Mouse (Mus musculus) ES-E14 (cell line): ENCODE results near the gene Fxyd7. TPM values are rescaled to one million over a fixed set of nuclear protein-coding genes. Genes with fewer than 3 reads are reported as not detected.

Source experiments
- DNase-seq: peaks from one replicate; pipeline ENCODE4 v3.0.0-alpha.2; 2013; ENCODE audit warnings: low read depth, low spot score
- H3K27ac ChIP-seq: 2 replicates; pipeline ENCODE4 v1.5.1; 2012; ENCODE audit warnings: low read depth, mild to moderate bottlenecking, low read length, moderate library complexity, mixed read lengths; ENCODE audit not compliant: poor library complexity, insufficient read depth, severe bottlenecking
- H3K36me3 ChIP-seq: 2 replicates; pipeline ENCODE4 v1.6.1; 2012; ENCODE audit warnings: mild to moderate bottlenecking, low read length, moderate library complexity, mixed read lengths; ENCODE audit not compliant: control insufficient read depth, poor library complexity, insufficient read depth, severe bottlenecking
- H3K4me1 ChIP-seq, 2 experiments: fragments of 150-350 bp in 1 of 2; sonication (generic) in 1 of 2; 2 replicates each; pipeline ENCODE4 v1.6.1; 2012; ENCODE audit warnings: low read length in 2 of 2, mild to moderate bottlenecking in 1 of 2, mixed read lengths in 1 of 2; ENCODE audit not compliant: control insufficient read depth in 2 of 2, insufficient read depth in 2 of 2, poor library complexity in 1 of 2
- H3K4me3 ChIP-seq, 2 experiments: fragments of 150-350 bp in 1 of 2; sonication (generic) in 1 of 2; 2 replicates each; pipeline ENCODE4 v1.5.1; 2012; ENCODE audit warnings: low read length in 2 of 2, low read depth in 1 of 2, mild to moderate bottlenecking in 1 of 2, mixed read lengths in 1 of 2; ENCODE audit not compliant: insufficient read depth in 1 of 2, poor library complexity in 1 of 2, severe bottlenecking in 1 of 2
- H3K9ac ChIP-seq: 2 replicates; pipeline ENCODE4 v1.6.1; 2012; ENCODE audit warnings: low read depth, mild to moderate bottlenecking, low read length, mixed read lengths; ENCODE audit not compliant: poor library complexity, insufficient read depth, severe bottlenecking
- H3K9me3 ChIP-seq: fragments of 150-350 bp; sonication (generic); 2 replicates; pipeline ENCODE4 v1.6.1; 2012; ENCODE audit warnings: low read depth, mild to moderate bottlenecking, low read length; ENCODE audit not compliant: control insufficient read depth, insufficient read depth
- CHD2 ChIP-seq: IDR thresholded peaks from 2 replicates; pipeline ENCODE4 v1.6.1; 2014; ENCODE audit warnings: mild to moderate bottlenecking, low read depth, low read length, inconsistent platforms
- HCFC1 ChIP-seq: IDR thresholded peaks from 2 replicates; pipeline ENCODE4 v1.6.1; 2012; ENCODE audit warnings: low read length, inconsistent platforms, borderline replicate concordance; ENCODE audit not compliant: insufficient read depth
- MAFK ChIP-seq: IDR thresholded peaks from 2 replicates; pipeline ENCODE4 v1.6.1; 2014; ENCODE audit warnings: mild to moderate bottlenecking, low read depth, low read length, inconsistent platforms; ENCODE audit not compliant: insufficient read depth
- ZC3H11A ChIP-seq: IDR thresholded peaks from 2 replicates; pipeline ENCODE4 v1.6.1; 2012; ENCODE audit warnings: low read depth, mild to moderate bottlenecking, inconsistent platforms, low read length, borderline replicate concordance
- ZNF384 ChIP-seq: IDR thresholded peaks from 2 replicates; pipeline ENCODE4 v1.6.1; 2012; ENCODE audit warnings: low read depth, low read length, inconsistent platforms
- in situ Hi-C, 2 experiments: fragments of 600-800 bp; cut with MboI; formaldehyde crosslinking; loops; one replicate each; pipeline ENCODE4 v1.15.1; 2025; ENCODE audit warnings: low sequenced_read_pairs in 2 of 2, inconsistent platforms in 1 of 2; ENCODE audit not compliant: unreplicated experiment in 2 of 2
- total RNA-seq: library from RNA; depleted of rRNA; stranded (reverse); fragments of 300-350 nt; gene quantifications from 2 replicates; pipeline ENCODE4 v1.2.3, GENCODE M21; 2012; rRNA removed

Fxyd7 gene
- not detected in 2 replicates for total RNA-seq

DNA sequence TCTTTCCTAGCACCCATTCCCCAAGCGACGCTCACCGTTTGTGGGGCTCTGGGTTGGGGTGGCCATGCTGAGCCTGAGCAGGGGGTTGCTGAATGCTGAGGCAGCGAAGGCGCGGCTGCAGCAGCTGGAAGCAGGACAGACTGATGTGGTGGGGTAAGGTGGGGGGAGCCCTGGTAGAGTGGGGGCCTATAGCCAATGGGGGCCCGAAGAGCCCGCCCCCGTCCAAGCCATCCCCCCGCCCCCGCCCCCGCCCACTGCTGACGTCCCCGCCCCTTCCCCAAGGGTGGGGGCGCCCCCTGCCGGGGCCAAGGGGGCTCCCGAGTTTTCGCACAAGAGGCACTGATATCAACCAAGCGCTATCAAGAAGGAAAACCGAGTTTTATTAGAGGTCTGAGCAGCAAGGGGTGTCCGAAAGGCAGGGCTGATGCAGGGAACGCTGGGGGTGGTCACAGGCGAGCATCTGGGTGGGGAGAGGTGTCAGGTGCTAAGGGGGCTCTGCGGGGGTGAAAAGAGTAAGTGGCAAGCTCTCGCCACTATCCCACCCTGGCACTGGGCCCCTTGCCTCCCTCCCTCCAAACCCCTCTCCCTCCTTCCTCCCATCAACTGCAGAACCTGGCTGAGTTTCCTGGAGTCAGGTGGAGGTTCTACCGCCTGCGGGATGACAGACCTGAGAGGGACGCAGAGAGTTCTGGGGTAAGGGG is at the start of gene Fxyd7:
Gene Fxyd7, minus strand, starts transcription at position 147 of the 701 bp plus-strand sequence.
- no peak within 1 kb of the TSS for H3K9ac ChIP-seq
- in situ Hi-C loops = no loop called here
- no peak within 1 kb of the TSS; the same call in 1 of the 2 replicates for H3K27ac ChIP-seq
- no peak for DNase-seq
- H3K36me3 ChIP-seq = no peaks in the 10 kb centered on the region
- no peaks in the 10 kb centered on the region for H3K9me3 ChIP-seq
- no peak for TF ChIP-seq CHD2
- TF ChIP-seq ZC3H11A = no peak
- no peak for TF ChIP-seq MAFK
- no peak for TF ChIP-seq ZNF384
- no peak for TF ChIP-seq HCFC1
- peaks cover 0 to 6% of the 10 kb centered on the region in 2 experiments; a peak in 1 of 4 replicates for H3K4me1 ChIP-seq
- peak within 1 kb of the TSS; percentile 42 to 48; a peak in 2 of 4 replicates for H3K4me3 ChIP-seq

DNA sequence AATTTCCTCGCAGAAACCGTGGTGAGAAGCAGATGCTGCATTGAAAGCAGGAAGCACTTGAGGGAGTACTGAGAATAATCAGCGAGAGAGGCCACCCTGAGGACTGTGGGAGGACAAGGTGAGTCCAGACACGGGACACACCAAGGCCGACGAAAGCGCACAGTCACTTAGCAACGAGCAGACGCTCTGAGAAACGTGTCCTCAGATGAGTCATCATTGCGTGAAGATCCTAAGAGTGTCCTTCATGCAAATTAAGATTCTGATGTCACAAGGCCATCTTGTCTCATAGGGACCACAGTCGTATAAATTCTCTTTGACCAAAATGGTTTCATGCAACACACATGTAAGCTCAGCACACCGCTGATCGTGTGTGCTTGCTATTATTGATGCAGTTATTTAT is 49.5 kb upstream of the Fxyd7 start:
- no peak overlapping the region for H3K27ac ChIP-seq
- no peak overlapping the region for H3K4me3 ChIP-seq
- H3K36me3 ChIP-seq = no peaks in the 10 kb centered on the region
- no peak for DNase-seq
- H3K4me1 ChIP-seq = peaks cover 0 to 5% of the 10 kb centered on the region in 2 experiments; a peak in 2 of 4 replicates
- H3K9me3 ChIP-seq = no peaks in the 10 kb centered on the region
- TF ChIP-seq ZNF384 (no peak), CHD2 (no peak), MAFK (no peak), HCFC1 (no peak), ZC3H11A (no peak)
- in situ Hi-C loops = no loop called here
- no peak overlapping the region for H3K9ac ChIP-seq

DNA sequence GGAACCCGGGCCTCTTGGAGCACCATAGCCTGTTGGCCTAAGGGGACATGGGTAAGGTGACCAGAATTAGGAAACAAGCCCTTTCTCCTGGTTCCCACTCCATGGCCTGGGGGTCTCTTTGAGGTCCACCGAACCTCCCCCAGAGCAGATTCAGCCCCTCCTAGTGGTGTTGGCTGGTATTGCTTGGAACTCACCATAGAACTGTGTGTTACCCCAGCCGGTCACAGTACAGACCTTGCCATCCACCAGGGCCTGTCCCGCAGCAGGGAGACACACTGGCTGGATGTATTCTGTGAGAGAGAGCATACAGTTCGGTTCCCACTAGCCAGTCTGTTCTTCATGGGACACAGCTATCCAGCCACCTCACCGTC is 48.3 kb upstream of the Fxyd7 start:
- no peak for DNase-seq
- H3K4me1 ChIP-seq = peaks cover 0 to 5% of the 10 kb centered on the region in 2 experiments; a peak in 2 of 4 replicates
- no peaks in the 10 kb centered on the region for H3K36me3 ChIP-seq
- H3K4me3 ChIP-seq = no peak overlapping the region
- in situ Hi-C loops = no loop called here
- H3K9me3 ChIP-seq = no peaks in the 10 kb centered on the region
- H3K27ac ChIP-seq = no peak overlapping the region
- H3K9ac ChIP-seq = no peak overlapping the region
- no peak for TF ChIP-seq HCFC1
- TF ChIP-seq ZNF384 = no peak
- TF ChIP-seq CHD2 = no peak
- TF ChIP-seq MAFK = no peak

DNA sequence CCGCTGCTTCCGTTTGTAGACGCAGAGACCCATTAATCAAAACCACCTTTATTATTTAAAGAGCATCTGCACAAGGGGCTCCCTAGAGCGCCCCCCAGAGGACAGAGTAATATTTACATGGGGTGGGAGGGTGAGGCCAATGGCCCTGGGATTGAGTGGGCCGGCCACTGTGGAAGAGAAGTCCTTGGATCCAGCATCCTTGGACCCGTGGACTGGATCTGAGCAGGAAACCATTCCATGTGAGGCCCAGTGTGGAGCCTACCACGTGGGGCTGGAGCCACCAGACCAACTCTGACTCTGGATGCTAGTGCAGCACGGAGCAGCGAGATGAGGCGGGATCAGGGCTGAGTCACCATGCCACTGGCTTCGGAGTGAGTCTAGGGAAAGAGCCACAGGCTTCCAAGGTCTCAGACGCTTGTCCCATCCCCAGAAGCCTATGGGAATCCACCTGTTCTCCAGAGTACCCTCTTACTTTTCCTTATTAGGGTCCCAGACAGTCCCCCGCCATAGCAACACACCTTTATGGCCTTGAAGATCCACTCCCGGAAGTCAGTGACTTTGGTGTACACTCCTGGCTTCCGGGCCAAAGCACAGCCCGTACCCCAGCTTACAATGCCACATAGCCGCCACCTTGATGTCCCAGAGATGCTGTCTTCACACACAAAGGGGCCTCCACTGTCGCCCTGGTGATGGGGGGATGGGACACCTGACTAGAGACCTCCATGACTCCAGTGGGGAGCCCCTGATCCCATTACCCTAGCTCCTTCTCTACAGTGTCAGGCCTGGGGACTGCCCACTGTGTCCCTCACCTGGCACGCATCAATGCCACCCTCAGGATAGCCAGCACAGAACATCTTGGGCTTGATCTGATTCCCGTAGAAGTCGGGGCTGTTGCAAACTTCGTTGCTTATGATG is 47.7 kb upstream of the Fxyd7 start:
- peak; percentile 57 for DNase-seq
- no peak for TF ChIP-seq ZNF384
- no peak for TF ChIP-seq CHD2
- no peak for TF ChIP-seq HCFC1
- no peak for TF ChIP-seq MAFK
- TF ChIP-seq ZC3H11A = no peak

More for the DNA sequence above, 47.7 kb upstream of the Fxyd7 start:
- no peak overlapping the region for H3K27ac ChIP-seq
- H3K4me1 ChIP-seq = peaks cover 0 to 5% of the 10 kb centered on the region in 2 experiments; a peak in 2 of 4 replicates
- no peaks in the 10 kb centered on the region for H3K9me3 ChIP-seq
- H3K4me3 ChIP-seq = no peak overlapping the region
- H3K36me3 ChIP-seq = no peaks in the 10 kb centered on the region
- in situ Hi-C loops = no loop called here
- H3K9ac ChIP-seq = no peak overlapping the region
